Mouse (Mus musculus): ENCODE measurements around the gene Gm49369.
"Not testable (repeated sequence)": the region's sequence is repeated elsewhere in the genome, so short reads cannot be mapped to it uniquely, and the experiment has no call there.

The Gm49369 gene

GRCm38 (mm10) chr7:142370937-142371336 is 11.5 kb downstream of the Gm49369 start:
- peak in 1 of 2 experiments; percentile 36 for DNase-seq

GRCm38 (mm10) chr7:142369820-142370219 is 12.6 kb downstream of the Gm49369 start:
- peak; percentile 72 to 75 for DNase-seq

- DNase-seq, result peak; percentile 91 to 93
These were observed 13.6 kb downstream of the Gm49369 start for GRCm38 (mm10) chr7:142368856-142369255.

- no peak for DNase-seq
These were observed 19.4 kb downstream of the Gm49369 start for GRCm38 (mm10) chr7:142363107-142363506.

- peak in 1 of 2 experiments; percentile 57 for DNase-seq
These were observed 21.7 kb downstream of the Gm49369 start for GRCm38 (mm10) chr7:142360743-142361142.

GRCm38 (mm10) chr7:142359129-142359528 is 23.3 kb downstream of the Gm49369 start:
- no peak for DNase-seq

- DNase-seq, result peak in 1 of 2 experiments; percentile 10
These were observed 24.9 kb downstream of the Gm49369 start for GRCm38 (mm10) chr7:142357566-142357965.

GRCm38 (mm10) chr7:142354661-142355233 is 27.7 kb downstream of the Gm49369 start:
- peak in 1 of 2 experiments; percentile 10 for DNase-seq

- DNase-seq, result no peak
These were observed 28.6 kb downstream of the Gm49369 start for GRCm38 (mm10) chr7:142353854-142354253.

GRCm38 (mm10) chr7:142351569-142351968 is 30.9 kb downstream of the Gm49369 start:
- DNase-seq, result no peak

GRCm38 (mm10) chr7:142349308-142349961 is 33.0 kb downstream of the Gm49369 start:
- no peak for DNase-seq

- DNase-seq, result no peak
These were observed 34.9 kb downstream of the Gm49369 start for GRCm38 (mm10) chr7:142347542-142347941.

GRCm38 (mm10) chr7:142342247-142342640 is 40.2 kb downstream of the Gm49369 start:
- no peak for DNase-seq

- DNase-seq, result no peak
These were observed 40.8 kb downstream of the Gm49369 start for GRCm38 (mm10) chr7:142341564-142342246.

GRCm38 (mm10) chr7:142340269-142340970 is 42.0 kb downstream of the Gm49369 start:
- DNase-seq, result no peak

- peak; percentile 86 to 89 for DNase-seq
These were observed 47.3 kb downstream of the Gm49369 start for GRCm38 (mm10) chr7:142335151-142335550.

- DNase-seq, result peak; percentile 88 to 94
These were observed 48.2 kb downstream of the Gm49369 start for GRCm38 (mm10) chr7:142334246-142334645.

GRCm38 (mm10) chr7:142332741-142333140 is 49.7 kb downstream of the Gm49369 start:
- DNase-seq, result not testable (repeated sequence)

- DNase-seq, result no peak
These were observed 51.2 kb downstream of the Gm49369 start for GRCm38 (mm10) chr7:142331281-142331680.

- no peak for DNase-seq
These were observed 52.2 kb downstream of the Gm49369 start for GRCm38 (mm10) chr7:142330271-142330724.

GRCm38 (mm10) chr7:142328507-142328906 is 54.0 kb downstream of the Gm49369 start:
- DNase-seq, result no peak

- no peak for DNase-seq
These were observed 55.6 kb downstream of the Gm49369 start for GRCm38 (mm10) chr7:142326714-142327445.
